Mouse (Mus musculus) cerebellum, adult 2 months (tissue): ENCODE measurements at regions not wholly inside any gene's neighbourhood (a gene's known extent, or its start where the extent isn't known, plus 50 kb on each side); places are given as distances from the start of the nearest gene placed in this dataset.

Experiments
- CTCF ChIP-seq: fragments of 200-500 bp; IDR thresholded peaks from 2 replicates; pipeline ENCODE4 v1.5.1; 2011; ENCODE audit warnings: low read depth, mild to moderate bottlenecking, control low read depth, low read length, moderate library complexity, borderline replicate concordance; ENCODE audit not compliant: insufficient read depth
- POLR2A ChIP-seq: fragments of 200-500 bp; IDR thresholded peaks from 2 replicates; pipeline ENCODE4 v1.6.1; 2011; ENCODE audit warnings: low read length, control low read depth, borderline replicate concordance; ENCODE audit not compliant: insufficient read depth

GRCm38 (mm10) chr16:50733359-50733758 lies 142.4 kb upstream of the Ccdc54 start:
- TF ChIP-seq POLR2A (no peak), CTCF (peak; percentile 6; the same call in 1 of the 2 replicates)
